Mouse (Mus musculus): ENCODE results near the gene Hist2h2aa2. TPM values are rescaled to one million over a fixed set of nuclear protein-coding genes. Genes with fewer than 3 reads are reported as not detected.
"Not testable (repeated sequence)": the region's sequence is repeated elsewhere in the genome, so short reads cannot be mapped to it uniquely, and the experiment has no call there.

Hist2h2aa2 gene
- polyA plus RNA-seq, 1 experiment from 2014 or later, result 34.7 TPM

DNA sequence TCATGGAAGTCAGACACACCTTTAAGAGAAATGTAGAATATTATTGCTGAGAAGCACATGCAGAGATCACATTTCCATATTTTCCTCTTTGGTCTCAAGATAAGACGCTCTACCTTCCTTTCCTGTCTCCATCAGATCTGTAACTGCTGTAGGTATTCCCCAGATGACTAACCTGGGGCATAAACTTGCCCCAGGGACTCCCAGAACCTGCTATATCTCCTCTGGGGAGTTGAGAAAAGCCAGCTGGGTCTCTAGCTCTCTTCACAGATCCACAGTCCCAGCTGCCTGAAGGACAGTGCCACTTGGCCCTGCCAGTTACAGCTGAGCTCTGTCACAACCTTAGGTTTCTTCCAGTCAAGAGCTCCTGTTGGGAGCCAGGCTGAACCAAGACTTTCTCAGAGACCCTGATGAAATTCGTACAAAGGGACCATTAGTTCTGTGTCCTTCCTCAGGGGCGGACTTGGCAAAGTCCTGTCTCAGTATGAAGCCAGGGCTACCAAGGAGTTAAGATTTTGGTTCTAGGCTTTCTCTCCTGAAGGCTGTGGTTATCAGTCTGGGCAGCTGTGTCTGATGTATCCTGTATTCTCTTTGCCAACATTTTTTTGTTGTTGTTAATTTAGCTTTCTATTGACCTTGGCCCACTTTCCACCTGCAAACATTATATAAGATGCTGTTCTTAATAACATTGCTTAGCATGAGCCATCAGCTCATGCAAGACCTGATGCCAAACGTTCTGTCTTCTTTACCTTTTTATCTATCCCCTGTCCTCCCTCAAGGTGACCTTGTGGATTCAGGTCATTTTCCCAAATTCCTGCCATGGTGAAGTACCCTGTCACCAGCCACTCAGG is 8.9 kb downstream of the Hist2h2aa2 start:
- H3K4me1 ChIP-seq, result peaks cover 14% of the 10 kb centered on the region
- ATAC-seq (ENCODE audit: extremely low read depth, insufficient number of reproducible peaks, low FRiP score, low TSS enrichment), result no peak
- 58% methylated on average over 4 of the region's 4 CpGs for WGBS

DNA sequence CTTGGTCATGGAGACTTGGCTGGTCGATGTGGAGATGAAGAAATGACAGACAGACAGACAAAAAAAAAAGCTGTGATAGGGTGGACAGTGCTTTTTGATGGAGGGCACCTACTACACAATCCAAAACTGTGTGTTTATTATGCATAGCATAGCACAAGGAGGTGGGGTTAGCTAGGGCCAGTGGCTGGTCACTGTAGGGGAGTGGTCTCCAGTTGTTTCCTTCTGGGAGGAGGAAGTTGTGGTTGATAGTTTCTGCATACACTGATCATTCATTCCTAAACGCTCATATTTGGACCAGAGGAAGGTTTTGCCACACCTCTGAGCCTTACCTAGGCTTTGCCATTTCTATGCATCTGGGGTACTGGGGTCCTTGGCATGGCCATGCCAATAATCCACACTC is 9.7 kb downstream of the Hist2h2aa2 start:
- Histone ChIP-seq H3K36me3 (no peaks in the 10 kb centered on the region), H3K4me3 (no peak overlapping the region), H3K9me3 (no peaks in the 10 kb centered on the region), H3K27me3 (replicated peaks) (no peaks in the 10 kb centered on the region), H3K27ac (replicated peaks) (no peak overlapping the region), H3K4me2 (no peak overlapping the region), H3K9ac (no peak overlapping the region), H3K4me1 (peaks cover 21% of the 10 kb centered on the region)
- 65% methylated on average over 2 of the region's 2 CpGs for WGBS
- ATAC-seq (ENCODE audit: extremely low read depth, insufficient number of reproducible peaks, low FRiP score, low TSS enrichment), result no peak

More for the DNA sequence above, 8.9 kb downstream of the Hist2h2aa2 start:
- Histone ChIP-seq H3K36me3 (no peaks in the 10 kb centered on the region), H3K4me3 (no peak overlapping the region), H3K4me2 (no peak overlapping the region), H3K27me3 (replicated peaks) (no peaks in the 10 kb centered on the region), H3K9me3 (no peaks in the 10 kb centered on the region), H3K9ac (no peak overlapping the region), H3K27ac (replicated peaks) (no peak overlapping the region)

DNA sequence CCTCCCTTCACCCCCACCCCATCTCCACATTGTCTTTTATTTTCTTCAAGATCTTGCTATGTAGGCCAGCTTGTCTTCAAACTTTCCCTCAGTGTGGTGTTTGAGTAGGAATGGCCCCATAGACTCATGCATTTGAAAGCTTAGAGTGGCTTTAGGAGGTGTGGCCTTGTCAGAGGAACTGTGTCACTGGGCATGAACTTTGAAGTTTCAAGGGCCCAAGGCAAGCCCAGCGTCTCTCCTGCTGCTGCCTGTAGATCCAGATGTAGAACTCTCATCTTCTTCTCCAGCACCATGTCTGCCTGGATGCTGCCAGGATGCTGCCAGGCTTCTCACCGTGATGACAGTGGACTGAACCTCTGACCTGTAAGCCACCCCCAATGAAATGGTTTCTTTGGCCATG is 11.2 kb downstream of the Hist2h2aa2 start:
- ATAC-seq (ENCODE audit: extremely low read depth, insufficient number of reproducible peaks, low FRiP score, low TSS enrichment), result no peak
- WGBS, result 75% methylated on average over 2 of the region's 2 CpGs
- H3K4me1 ChIP-seq, result peaks cover 34% of the 10 kb centered on the region
- H3K36me3 ChIP-seq, result no peaks in the 10 kb centered on the region
- no peak overlapping the region for H3K4me2 ChIP-seq
- H3K27ac ChIP-seq (replicated peaks), result no peak overlapping the region
- H3K9ac ChIP-seq, result no peak overlapping the region
- no peaks in the 10 kb centered on the region for H3K27me3 ChIP-seq (replicated peaks)
- no peak overlapping the region for H3K4me3 ChIP-seq
- H3K9me3 ChIP-seq, result no peaks in the 10 kb centered on the region

DNA sequence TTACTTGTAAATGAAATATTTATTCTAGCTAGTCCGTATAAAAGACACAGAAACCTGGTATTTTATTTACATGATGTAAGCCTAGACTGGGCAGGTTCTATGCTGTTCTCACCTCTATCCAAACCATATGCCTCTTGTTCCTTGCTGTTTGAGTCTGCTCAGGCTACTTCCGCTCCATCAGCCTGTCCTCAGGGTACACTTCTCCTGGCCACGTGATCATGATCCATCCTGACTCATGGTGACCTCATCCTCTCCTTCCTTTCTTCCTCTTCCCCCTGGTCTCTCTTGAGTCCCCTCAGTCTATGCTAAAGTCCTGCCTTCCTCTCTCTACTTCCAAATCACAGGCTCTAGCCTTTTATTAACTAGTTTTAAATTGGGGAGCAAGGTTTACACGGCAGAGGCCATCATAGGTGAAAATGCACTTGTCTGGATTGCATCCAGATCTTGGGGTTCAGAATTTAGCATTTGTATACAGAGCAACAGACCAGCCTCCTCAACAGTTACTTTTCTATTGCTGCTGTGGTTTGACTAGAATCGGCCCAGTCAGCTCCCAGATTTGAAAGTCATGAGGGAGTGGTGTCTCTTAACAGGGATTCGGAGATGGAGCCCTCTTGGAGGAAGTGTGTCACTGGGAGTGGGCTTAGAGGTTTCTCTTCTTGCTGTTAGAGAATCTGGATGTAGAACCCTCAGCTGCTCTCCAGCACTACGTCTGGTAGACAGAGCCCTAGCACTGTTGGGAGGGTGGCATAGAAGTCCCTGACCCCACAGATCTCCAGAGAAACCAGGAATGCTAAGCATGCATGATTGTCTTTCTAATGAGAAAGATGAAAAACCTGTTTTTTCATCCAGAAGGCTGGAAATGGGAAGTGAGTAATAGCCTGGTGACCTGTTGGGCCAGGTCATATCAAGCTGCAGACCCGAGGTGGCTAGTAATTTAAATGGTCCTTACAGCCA is 13.1 kb downstream of the Hist2h2aa2 start:
- Histone ChIP-seq H3K9ac (no peak overlapping the region), H3K36me3 (no peaks in the 10 kb centered on the region), H3K4me3 (no peak overlapping the region), H3K9me3 (no peaks in the 10 kb centered on the region), H3K4me2 (no peak overlapping the region), H3K4me1 (peaks cover 50% of the 10 kb centered on the region), H3K27ac (replicated peaks) (no peak overlapping the region), H3K27me3 (replicated peaks) (no peaks in the 10 kb centered on the region)
- no peak for ATAC-seq (ENCODE audit: extremely low read depth, insufficient number of reproducible peaks, low FRiP score, low TSS enrichment)
- 65% methylated on average over 8 of the region's 8 CpGs for WGBS

DNA sequence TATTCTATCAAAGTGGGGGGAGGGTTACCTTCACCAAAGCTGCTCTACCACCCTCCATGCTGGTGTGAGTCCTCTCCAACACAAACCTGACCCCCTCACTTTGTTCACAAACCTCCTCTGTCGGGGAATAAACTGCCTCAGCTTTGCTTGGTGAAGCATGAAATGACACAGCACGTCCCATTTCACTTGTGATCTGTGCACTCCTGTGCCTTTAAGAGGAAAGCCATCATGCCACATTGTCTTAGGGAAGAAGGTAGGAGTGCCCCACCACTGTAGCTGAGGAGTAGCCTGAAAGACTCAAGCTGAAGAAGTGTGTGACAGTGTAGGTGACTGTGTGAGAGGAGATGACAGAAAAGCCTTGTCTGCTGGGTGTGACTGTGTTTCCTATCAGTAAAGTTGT is 14.7 kb downstream of the Hist2h2aa2 start:
- H3K27ac ChIP-seq (replicated peaks), result no peak overlapping the region

DNA sequence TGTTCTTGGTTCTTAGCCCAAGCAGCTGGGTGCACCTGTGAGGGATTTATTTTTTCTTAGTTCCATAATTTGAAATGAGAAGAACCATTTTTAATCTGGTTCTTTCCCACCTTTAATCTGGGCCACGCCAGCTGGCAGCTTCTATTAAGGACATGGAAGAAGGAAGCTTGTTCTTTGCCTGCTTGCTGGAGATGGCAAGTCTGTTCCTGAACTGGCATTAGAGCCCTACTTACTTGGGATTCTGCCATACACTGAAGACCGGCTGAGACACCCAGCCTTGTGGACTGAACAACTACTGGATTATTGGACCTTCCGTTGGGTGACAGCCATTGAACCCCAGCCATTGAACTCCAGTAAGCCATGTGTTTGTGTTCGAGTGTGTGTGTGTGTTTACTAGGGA is 17.3 kb downstream of the Hist2h2aa2 start:
- Histone ChIP-seq H3K27me3 (replicated peaks) (no peaks in the 10 kb centered on the region), H3K4me2 (peak overlapping the region; percentile 82), H3K4me3 (no peak overlapping the region), H3K9me3 (no peaks in the 10 kb centered on the region), H3K9ac (peak overlapping the region; percentile 89; the same call in 1 of the 2 replicates), H3K27ac (replicated peaks) (no peak overlapping the region), H3K4me1 (peaks cover 64% of the 10 kb centered on the region), H3K36me3 (no peaks in the 10 kb centered on the region)
- WGBS, result 86% methylated on average over 4 of the region's 4 CpGs
- ATAC-seq (ENCODE audit: extremely low read depth, insufficient number of reproducible peaks, low FRiP score, low TSS enrichment), result no peak

More for the DNA sequence above, 14.7 kb downstream of the Hist2h2aa2 start:
- H3K9me3 ChIP-seq, result no peaks in the 10 kb centered on the region
- no peaks in the 10 kb centered on the region for H3K27me3 ChIP-seq (replicated peaks)
- no peak for ATAC-seq (ENCODE audit: extremely low read depth, insufficient number of reproducible peaks, low FRiP score, low TSS enrichment)
- H3K36me3 ChIP-seq, result no peaks in the 10 kb centered on the region
- peaks cover 57% of the 10 kb centered on the region for H3K4me1 ChIP-seq
- no peak overlapping the region for H3K4me3 ChIP-seq
- peak overlapping the region; percentile 18; the same call in 1 of the 2 replicates for H3K4me2 ChIP-seq
- H3K9ac ChIP-seq, result peak overlapping the region; percentile 56; the same call in 1 of the 2 replicates
- 36% methylated on average over 2 of the region's 2 CpGs for WGBS

DNA sequence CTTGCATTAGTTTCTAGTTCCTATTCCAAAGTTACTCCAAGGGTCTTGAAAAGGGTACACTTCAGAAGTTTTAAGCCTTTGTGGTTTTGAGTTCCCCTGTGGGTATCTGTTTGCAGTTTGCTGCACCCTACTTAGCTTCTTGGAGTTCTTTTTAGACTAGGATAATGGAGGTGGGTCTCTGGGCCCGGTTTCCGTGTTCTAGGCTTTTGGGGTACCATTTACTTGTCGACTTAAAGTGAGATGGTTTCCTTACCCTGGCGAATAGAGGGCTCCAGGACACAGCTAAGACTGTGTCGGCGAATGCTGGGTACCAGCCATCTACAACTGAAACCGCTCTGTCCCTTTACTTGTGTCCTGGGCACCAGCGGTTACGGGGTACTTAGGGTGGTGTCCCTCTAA is 18.4 kb downstream of the Hist2h2aa2 start:
- Histone ChIP-seq H3K9me3 (no peaks in the 10 kb centered on the region), H3K9ac (peak overlapping the region; percentile 89), H3K4me1 (peaks cover 56% of the 10 kb centered on the region), H3K27me3 (replicated peaks) (no peaks in the 10 kb centered on the region), H3K27ac (replicated peaks) (peak overlapping the region; percentile 98), H3K36me3 (no peaks in the 10 kb centered on the region), H3K4me3 (peak overlapping the region; percentile 74), H3K4me2 (peak overlapping the region; percentile 82)
- 30% methylated on average over 9 of the region's 9 CpGs for WGBS
- ATAC-seq (ENCODE audit: extremely low read depth, insufficient number of reproducible peaks, low FRiP score, low TSS enrichment), result no peak

DNA sequence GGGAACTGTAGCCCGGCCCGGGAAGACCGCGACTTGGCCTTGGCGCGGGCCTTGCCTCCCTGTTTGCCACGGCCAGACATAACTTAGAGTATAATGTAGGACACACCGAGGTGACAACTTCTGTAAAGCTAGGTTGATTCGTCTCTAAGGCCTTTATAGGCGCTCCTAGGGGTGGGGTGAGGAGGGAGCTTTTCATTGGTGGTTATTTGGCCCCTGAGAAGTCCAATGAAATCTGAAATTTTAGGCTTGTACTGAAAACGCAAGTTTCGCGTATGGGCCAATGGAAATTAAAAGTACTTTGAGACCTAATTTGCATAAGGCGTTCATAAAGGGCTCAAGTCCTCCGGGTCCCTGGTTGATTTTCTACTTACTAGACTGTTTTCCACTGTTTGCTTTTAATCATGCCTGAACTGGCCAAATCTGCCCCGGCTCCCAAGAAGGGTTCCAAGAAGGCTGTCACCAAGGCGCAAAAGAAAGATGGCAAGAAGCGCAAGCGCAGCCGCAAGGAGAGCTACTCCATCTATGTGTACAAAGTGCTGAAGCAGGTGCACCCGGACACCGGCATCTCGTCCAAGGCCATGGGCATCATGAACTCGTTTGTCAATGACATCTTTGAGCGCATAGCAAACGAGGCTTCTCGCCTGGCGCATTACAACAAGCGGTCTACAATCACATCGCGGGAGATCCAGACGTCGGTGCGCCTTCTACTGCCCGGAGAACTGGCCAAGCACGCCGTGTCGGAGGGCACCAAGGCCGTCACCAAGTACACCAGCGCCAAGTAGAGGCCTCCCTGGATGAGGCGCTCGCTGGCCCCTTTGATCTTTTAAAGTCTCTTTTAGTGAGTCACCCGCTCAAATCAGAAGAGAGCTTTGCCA is 19.1 kb downstream of the Hist2h2aa2 start, which contains the start of the genes Hist2h2ac and Hist2h2be:
TSS of gene Hist2h2ac (minus strand) at position 116 of the 875 bp plus-strand sequence.
TSS of gene Hist2h2be (plus strand) at position 355 of the 875 bp plus-strand sequence.
- Histone ChIP-seq H3K4me3 (peak within 1 kb of the TSS; percentile 74), H3K27ac (replicated peaks) (peak within 1 kb of the TSS; percentile 98), H3K36me3 (no peaks in the 10 kb centered on the region), H3K4me1 (peaks cover 49% of the 10 kb centered on the region), H3K9ac (peak within 1 kb of the TSS; percentile 89), H3K27me3 (replicated peaks) (no peaks in the 10 kb centered on the region), H3K4me2 (peak within 1 kb of the TSS; percentile 82), H3K9me3 (no peaks in the 10 kb centered on the region)
- peak; percentile 78 for ATAC-seq (ENCODE audit: extremely low read depth, insufficient number of reproducible peaks, low FRiP score, low TSS enrichment)
- WGBS, result under 1% methylated on average over 43 of the region's 43 CpGs

DNA sequence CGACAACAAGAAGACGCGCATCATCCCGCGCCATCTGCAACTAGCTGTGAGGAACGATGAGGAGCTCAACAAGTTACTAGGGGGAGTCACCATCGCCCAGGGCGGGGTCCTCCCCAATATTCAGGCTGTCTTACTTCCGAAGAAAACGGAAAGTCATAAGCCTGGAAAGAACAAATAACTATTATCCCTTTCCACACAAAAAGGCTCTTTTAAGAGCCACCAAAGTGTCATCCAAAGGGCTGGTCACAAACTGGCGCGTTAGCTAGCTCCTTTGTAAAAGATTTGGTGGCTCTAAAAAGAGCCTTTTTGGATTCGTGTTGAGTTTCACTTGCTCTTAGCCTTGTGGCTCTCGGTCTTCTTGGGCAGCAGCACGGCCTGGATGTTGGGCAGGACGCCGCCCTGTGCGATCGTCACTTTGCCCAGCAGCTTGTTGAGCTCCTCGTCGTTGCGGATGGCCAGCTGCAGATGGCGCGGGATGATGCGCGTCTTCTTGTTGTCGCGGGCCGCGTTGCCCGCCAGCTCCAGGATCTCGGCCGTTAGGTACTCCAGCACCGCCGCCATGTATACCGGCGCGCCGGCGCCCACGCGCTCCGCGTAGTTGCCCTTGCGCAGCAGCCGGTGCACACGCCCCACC is 19.8 kb downstream of the Hist2h2aa2 start:
- not testable (repeated sequence) for H3K9me3 ChIP-seq; ATAC-seq (ENCODE audit: extremely low read depth, insufficient number of reproducible peaks, low FRiP score, low TSS enrichment); H3K36me3 ChIP-seq; H3K27me3 ChIP-seq (replicated peaks)
- Histone ChIP-seq H3K27ac (replicated peaks) (peak overlapping the region; percentile 98), H3K9ac (peak overlapping the region; percentile 89), H3K4me3 (peak overlapping the region; percentile 74), H3K4me2 (peak overlapping the region; percentile 82), H3K4me1 (peaks cover 42% of the 10 kb centered on the region)
- under 1% methylated on average over 38 of the region's 47 CpGs for WGBS

DNA sequence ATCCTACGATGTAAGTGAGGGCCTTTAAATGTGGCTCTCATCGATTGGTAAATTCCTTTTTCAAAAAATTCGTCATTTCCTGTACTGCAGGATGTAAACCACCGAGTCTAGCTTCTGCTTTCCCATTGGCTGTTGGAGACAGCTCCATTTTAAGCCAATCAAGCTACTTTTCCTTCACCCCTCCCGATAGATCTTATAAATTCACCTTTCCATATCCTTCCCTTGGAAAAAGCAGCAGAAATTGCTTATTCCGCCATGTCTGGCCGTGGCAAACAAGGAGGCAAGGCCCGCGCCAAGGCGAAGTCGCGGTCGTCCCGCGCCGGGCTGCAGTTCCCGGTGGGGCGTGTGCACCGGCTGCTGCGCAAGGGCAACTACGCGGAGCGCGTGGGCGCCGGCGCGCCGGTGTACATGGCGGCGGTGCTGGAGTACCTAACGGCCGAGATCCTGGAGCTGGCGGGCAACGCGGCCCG is 20.4 kb downstream of the Hist2h2aa2 start, which contains the start of the genes Bola1 and Hist2h2ab:
TSS of gene Bola1 (minus strand) at position 49 of the 470 bp plus-strand sequence.
TSS of gene Hist2h2ab (plus strand) at position 205 of the 470 bp plus-strand sequence.
- H3K9ac ChIP-seq, result peak within 1 kb of the TSS; percentile 89
- ATAC-seq (ENCODE audit: extremely low read depth, insufficient number of reproducible peaks, low FRiP score, low TSS enrichment), result peak; percentile 68
- peak within 1 kb of the TSS; percentile 82 for H3K4me2 ChIP-seq
- no peaks in the 10 kb centered on the region for H3K36me3 ChIP-seq
- H3K4me1 ChIP-seq, result peaks cover 36% of the 10 kb centered on the region
- H3K9me3 ChIP-seq, result no peaks in the 10 kb centered on the region
- peak within 1 kb of the TSS; percentile 74 for H3K4me3 ChIP-seq
- WGBS, result under 1% methylated on average over 37 of the region's 37 CpGs
- no peaks in the 10 kb centered on the region for H3K27me3 ChIP-seq (replicated peaks)
- peak within 1 kb of the TSS; percentile 98 for H3K27ac ChIP-seq (replicated peaks)
